Mouse (Mus musculus) erythroblast, embryonic 14.5 days (primary cell): ENCODE data around the gene Ubqln3.

ENCODE experiments used
- GATA1 ChIP-seq: IDR thresholded peaks from 2 replicates; pipeline ENCODE4 v1.6.1; 2012; ENCODE audit warnings: low read length, inconsistent platforms, mixed read lengths
- TAL1 ChIP-seq: IDR thresholded peaks from 3 replicates; pipeline ENCODE4 v1.6.1; 2012; ENCODE audit warnings: low read length, inconsistent platforms, mixed read lengths

- TF ChIP-seq TAL1: no peak
- no peak for TF ChIP-seq GATA1
Observed at GRCm38 (mm10) chr7:104178422-104179054, 35.5 kb upstream of the Ubqln3 start.
